Mouse (Mus musculus) intestine, embryonic 16.5 days (tissue): ENCODE measurements around the gene Atp1b3. TPM values are rescaled to one million over a fixed set of nuclear protein-coding genes. Genes with fewer than 3 reads are reported as not detected.
A peak's percentile ranks its signal among the peaks of the same experiment; 100 is the strongest.
"Not testable (repeated sequence)": the region's sequence is repeated elsewhere in the genome, so short reads cannot be mapped to it uniquely, and the experiment has no call there.

ENCODE experiments used
- ATAC-seq: fragments of 200-750 bp; cut with Nextera tagmentation; 2 replicates; pipeline ENCODE4 v1.8.0; 2017; ENCODE audit warnings: moderate TSS enrichment, moderate library complexity
- H3K27ac ChIP-seq: fragments of 300-500 bp; sonication (generic); 2 replicates; pipeline ENCODE4 v1.5.1; 2014; ENCODE audit warnings: mild to moderate bottlenecking, low read length
- H3K27me3 ChIP-seq: fragments of 300-500 bp; sonication (generic); replicated peaks from 2 replicates; pipeline ENCODE4 v1.6.1; 2014; ENCODE audit warnings: low read length, control low read depth, mixed read lengths; ENCODE audit not compliant: control insufficient read depth, insufficient read depth
- H3K36me3 ChIP-seq: fragments of 300-500 bp; sonication (generic); 2 replicates; pipeline ENCODE4 v1.6.1; 2014; ENCODE audit warnings: low read length, control low read depth; ENCODE audit not compliant: control insufficient read depth, insufficient read depth
- H3K4me1 ChIP-seq: fragments of 300-500 bp; sonication (generic); 2 replicates; pipeline ENCODE4 v1.6.1; 2014; ENCODE audit warnings: low read length, control low read depth, mixed read lengths; ENCODE audit not compliant: control insufficient read depth, insufficient read depth
- H3K4me2 ChIP-seq: fragments of 300-500 bp; sonication (generic); 2 replicates; pipeline ENCODE4 v1.6.1; 2014; ENCODE audit warnings: low read depth, low read length, control low read depth
- H3K4me3 ChIP-seq: fragments of 300-500 bp; sonication (generic); 2 replicates; pipeline ENCODE4 v1.5.1; 2014; ENCODE audit warnings: mild to moderate bottlenecking, low read length
- H3K9ac ChIP-seq: fragments of 300-500 bp; sonication (generic); 2 replicates; pipeline ENCODE4 v1.6.1; 2014; ENCODE audit warnings: low read depth, low read length
- H3K9me3 ChIP-seq: fragments of 300-500 bp; sonication (generic); 2 replicates; pipeline ENCODE4 v1.6.1; 2016; ENCODE audit warnings: low read length, control low read depth; ENCODE audit not compliant: control insufficient read depth
- WGBS: fragments of 180-500 bp; shearing (Covaris S2); extraction: QIAGEN DNeasy Blood & Tissue Kit; methylation state at CpG from one replicate; pipeline ENCODE4 v1.1.7; 2014; 5-methylcytosine and 5-hydroxymethylcytosine counted together
- polyA plus RNA-seq: library from polyadenylated mRNA; unstranded; fragments of >200 nt; fragmentation: Nextera tagmentation; extraction: Ambion mirVana; gene quantifications from 2 replicates; pipeline ENCODE4 v1.2.1, GENCODE M21; 2015

The Atp1b3 gene
- polyA plus RNA-seq: 121 and 129 TPM in 2 replicates

- H3K9ac ChIP-seq: peak within 1 kb of the TSS; percentile 87
- peaks cover 5% of the 10 kb centered on the region; the same call in 1 of the 2 replicates for H3K4me1 ChIP-seq
- ATAC-seq: peak; percentile 98
- H3K27ac ChIP-seq: peak within 1 kb of the TSS; percentile 94
- under 1% methylated on average over 76 of the region's 81 CpGs for WGBS
- H3K9me3 ChIP-seq: 0 out of 2 replicates have a peak, but pooled peaks cover 4% of the 10 kb centered on the region
- peak within 1 kb of the TSS; percentile 82 for H3K4me3 ChIP-seq
- no peaks in the 10 kb centered on the region for H3K27me3 ChIP-seq
- H3K36me3 ChIP-seq: no peaks in the 10 kb centered on the region
- peak within 1 kb of the TSS; percentile 79 for H3K4me2 ChIP-seq
Measured at GRCm38 (mm10) chr9:96364141-96364838, at the start of gene Atp1b3. Gene Atp1b3 (minus strand): TSS chr9:96364442.

DNA sequence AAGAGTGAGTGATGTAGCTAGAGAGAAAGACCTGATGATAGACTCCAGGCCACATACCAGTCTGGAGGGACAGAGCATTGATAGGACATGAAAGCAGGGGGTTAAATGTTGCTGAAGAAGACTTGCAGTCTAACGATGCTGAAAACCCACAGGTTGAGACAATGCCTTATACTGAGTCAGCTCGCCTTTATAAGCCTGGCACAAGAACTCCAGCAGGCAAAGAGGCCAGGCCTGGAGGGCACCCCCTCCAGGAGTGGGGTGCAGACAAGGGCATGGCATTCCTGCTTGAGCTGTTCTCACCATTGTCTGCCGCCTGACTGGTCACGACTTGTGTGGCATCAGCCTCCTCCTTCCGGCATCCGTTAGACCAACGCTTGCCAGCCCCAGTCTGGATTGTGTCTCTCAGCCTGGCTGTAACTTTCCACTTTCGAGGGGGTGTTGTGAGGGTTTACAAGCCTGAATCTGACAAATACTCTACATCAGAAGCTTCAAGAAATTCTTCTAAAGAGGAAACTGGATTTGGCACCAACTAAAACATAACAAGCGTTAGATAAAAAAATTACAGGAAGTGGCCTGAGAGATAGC lies 48.7 kb upstream of the Atp1b3 start:
- Histone ChIP-seq H3K9ac (no peak overlapping the region), H3K4me1 (peaks cover 12% of the 10 kb centered on the region), H3K4me3 (no peak overlapping the region), H3K9me3 (no peaks in the 10 kb centered on the region), H3K27ac (no peak overlapping the region), H3K36me3 (no peaks in the 10 kb centered on the region), H3K4me2 (no peak overlapping the region), H3K27me3 (no peaks in the 10 kb centered on the region)
- 71% methylated on average over 9 of the region's 9 CpGs for WGBS
- ATAC-seq: no peak

GRCm38 (mm10) chr9:96404312-96404711 lies 40.1 kb upstream of the Atp1b3 start:
- no peak overlapping the region for H3K4me2 ChIP-seq

GRCm38 (mm10) chr9:96399916-96400315 lies 35.7 kb upstream of the Atp1b3 start:
- not testable (repeated sequence) for H3K9me3 ChIP-seq
- WGBS: 92% methylated on average over 3 of the region's 3 CpGs

More at GRCm38 (mm10) chr9:96404312-96404711, 40.1 kb upstream of the Atp1b3 start:
- no peaks in the 10 kb centered on the region for H3K4me1 ChIP-seq
- ATAC-seq: peak; percentile 48
- no peaks in the 10 kb centered on the region for H3K9me3 ChIP-seq
- H3K4me3 ChIP-seq: no peak overlapping the region
- 73% methylated on average over 3 of the region's 3 CpGs for WGBS
- no peaks in the 10 kb centered on the region for H3K27me3 ChIP-seq
- H3K36me3 ChIP-seq: no peaks in the 10 kb centered on the region
- no peak overlapping the region for H3K27ac ChIP-seq
- no peak overlapping the region for H3K9ac ChIP-seq

GRCm38 (mm10) chr9:96399425-96399878 lies 35.2 kb upstream of the Atp1b3 start:
- no peak for ATAC-seq
- Histone ChIP-seq H3K4me2 (no peak overlapping the region), H3K4me3 (no peak overlapping the region), H3K36me3 (no peaks in the 10 kb centered on the region), H3K27me3 (no peaks in the 10 kb centered on the region), H3K9me3 (no peaks in the 10 kb centered on the region), H3K9ac (no peak overlapping the region), H3K4me1 (peaks cover 5% of the 10 kb centered on the region; the same call in 1 of the 2 replicates), H3K27ac (no peak overlapping the region)
- 68% methylated on average over 6 of the region's 6 CpGs for WGBS

More at GRCm38 (mm10) chr9:96399916-96400315, 35.7 kb upstream of the Atp1b3 start:
- H3K27me3 ChIP-seq, H3K4me2 ChIP-seq, H3K4me1 ChIP-seq, H3K9ac ChIP-seq, H3K4me3 ChIP-seq, H3K27ac ChIP-seq, ATAC-seq, H3K36me3 ChIP-seq: not testable (repeated sequence)

DNA sequence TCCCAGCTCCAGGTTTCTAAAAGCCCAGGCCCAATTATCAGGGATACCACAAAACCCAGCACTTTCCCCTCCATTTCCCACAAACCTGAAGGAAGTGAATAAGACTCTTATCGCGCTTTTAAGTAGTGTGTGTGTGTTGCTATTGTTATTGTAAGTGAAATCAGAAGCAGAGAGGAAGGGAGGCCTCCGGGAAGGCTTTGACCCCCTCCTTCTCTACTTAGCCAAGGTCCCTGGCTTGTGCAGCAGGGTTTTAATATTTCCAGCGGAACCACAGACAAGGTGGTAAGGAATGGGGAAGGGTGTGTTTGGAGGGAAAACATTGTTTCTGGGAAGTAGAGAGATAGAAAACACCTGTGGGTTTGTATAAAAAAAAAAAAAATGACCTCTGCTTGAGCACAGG lies 34.4 kb upstream of the Atp1b3 start:
- H3K27ac ChIP-seq: no peak overlapping the region
- no peaks in the 10 kb centered on the region for H3K36me3 ChIP-seq
- WGBS: 47% methylated on average over 4 of the region's 4 CpGs
- H3K4me3 ChIP-seq: no peak overlapping the region
- H3K9me3 ChIP-seq: no peaks in the 10 kb centered on the region
- no peak for ATAC-seq
- no peak overlapping the region for H3K4me2 ChIP-seq
- H3K9ac ChIP-seq: no peak overlapping the region
- H3K27me3 ChIP-seq: no peaks in the 10 kb centered on the region
- H3K4me1 ChIP-seq: peaks cover 5% of the 10 kb centered on the region; the same call in 1 of the 2 replicates

DNA sequence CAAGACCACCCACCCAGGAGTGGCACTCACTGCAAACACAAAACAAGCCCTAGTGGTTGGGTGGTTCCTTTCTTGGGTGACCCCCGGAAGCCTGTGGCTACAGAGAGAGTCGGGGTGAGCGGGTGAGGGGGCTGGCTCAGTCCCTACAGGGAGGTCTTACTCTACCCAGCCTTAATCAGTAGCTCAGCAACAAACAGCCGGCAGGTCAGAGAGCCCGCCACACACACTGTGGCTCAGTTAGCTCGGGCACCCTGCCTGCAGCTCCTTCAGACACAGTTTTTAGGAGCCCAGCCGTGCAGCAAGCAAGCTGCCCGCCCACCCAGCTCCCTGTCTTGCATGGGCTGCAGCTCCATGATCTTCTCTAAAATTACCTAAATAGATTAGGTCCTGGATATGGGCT lies 33.9 kb upstream of the Atp1b3 start:
- H3K4me3 ChIP-seq: no peak overlapping the region
- no peak for ATAC-seq
- H3K36me3 ChIP-seq: no peaks in the 10 kb centered on the region
- no peaks in the 10 kb centered on the region for H3K27me3 ChIP-seq
- H3K4me2 ChIP-seq: no peak overlapping the region
- 54% methylated on average over 8 of the region's 8 CpGs for WGBS
- no peak overlapping the region for H3K27ac ChIP-seq
- H3K4me1 ChIP-seq: peaks cover 5% of the 10 kb centered on the region; the same call in 1 of the 2 replicates
- H3K9ac ChIP-seq: no peak overlapping the region
- H3K9me3 ChIP-seq: no peaks in the 10 kb centered on the region

DNA sequence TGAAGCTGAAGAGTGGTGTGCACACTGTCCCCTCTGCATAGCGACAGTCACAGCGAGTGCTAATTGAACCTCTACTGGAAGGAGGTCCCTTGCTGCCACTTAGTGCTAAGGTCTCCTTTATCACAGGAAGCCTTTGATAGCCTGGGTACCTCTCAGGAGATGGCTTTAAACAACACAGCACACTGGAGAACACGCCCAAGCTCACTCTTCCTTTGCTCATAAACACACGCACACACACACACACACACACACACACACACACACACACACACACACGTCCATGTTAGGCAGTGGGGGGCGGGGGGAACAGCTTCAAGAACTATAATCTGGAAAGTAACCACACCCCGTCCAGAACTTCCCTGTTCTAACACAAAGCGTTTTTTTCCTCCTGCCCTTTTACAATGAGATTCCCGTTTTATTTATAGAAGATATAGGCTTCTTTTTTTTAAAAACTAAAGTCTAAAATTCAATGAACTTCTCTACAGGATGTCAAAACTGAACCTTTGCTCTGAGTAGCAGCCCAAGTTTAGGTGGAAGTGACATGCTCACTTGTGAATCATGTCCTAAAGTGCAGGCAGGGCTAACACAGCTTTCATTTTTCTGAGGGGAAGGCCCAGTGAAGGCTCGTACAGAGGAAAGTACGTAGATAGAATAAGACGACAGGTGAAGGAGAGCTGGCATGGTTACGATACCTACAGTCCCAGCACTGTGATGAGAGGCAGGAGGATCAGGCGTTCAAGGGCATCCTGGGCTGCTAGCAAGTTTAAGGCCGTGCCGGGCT lies 30.9 kb upstream of the Atp1b3 start:
- no peaks in the 10 kb centered on the region for H3K9me3 ChIP-seq
- peak; percentile 63 for ATAC-seq
- H3K4me1 ChIP-seq: peaks cover 5% of the 10 kb centered on the region; the same call in 1 of the 2 replicates
- no peak overlapping the region for H3K9ac ChIP-seq
- H3K4me2 ChIP-seq: no peak overlapping the region
- no peak overlapping the region for H3K27ac ChIP-seq
- 50% methylated on average over 16 of the region's 16 CpGs for WGBS
- no peaks in the 10 kb centered on the region for H3K27me3 ChIP-seq
- H3K4me3 ChIP-seq: no peak overlapping the region
- H3K36me3 ChIP-seq: no peaks in the 10 kb centered on the region

- WGBS: 78% methylated on average over 2 of the region's 2 CpGs
- Histone ChIP-seq H3K27ac (no peak overlapping the region), H3K9me3 (no peaks in the 10 kb centered on the region), H3K27me3 (no peaks in the 10 kb centered on the region), H3K4me1 (peaks cover 5% of the 10 kb centered on the region; the same call in 1 of the 2 replicates), H3K36me3 (no peaks in the 10 kb centered on the region), H3K4me2 (no peak overlapping the region), H3K4me3 (no peak overlapping the region), H3K9ac (no peak overlapping the region)
- ATAC-seq: no peak
Measured at GRCm38 (mm10) chr9:96393731-96394235, 29.5 kb upstream of the Atp1b3 start.
